Mouse (Mus musculus) lung, postnatal 36 days (tissue): Measurements from ENCODE around the gene Rnf141.

ENCODE experiments used
- DNase-seq: peaks from one replicate; pipeline ENCODE4 v3.0.0; 2022; ENCODE audit warnings: mixed read lengths

The Rnf141 gene

GRCm38 (mm10) chr7:110753926-110754330, 90.3 kb downstream of the Rnf141 start:
- no peak for DNase-seq

DNA sequence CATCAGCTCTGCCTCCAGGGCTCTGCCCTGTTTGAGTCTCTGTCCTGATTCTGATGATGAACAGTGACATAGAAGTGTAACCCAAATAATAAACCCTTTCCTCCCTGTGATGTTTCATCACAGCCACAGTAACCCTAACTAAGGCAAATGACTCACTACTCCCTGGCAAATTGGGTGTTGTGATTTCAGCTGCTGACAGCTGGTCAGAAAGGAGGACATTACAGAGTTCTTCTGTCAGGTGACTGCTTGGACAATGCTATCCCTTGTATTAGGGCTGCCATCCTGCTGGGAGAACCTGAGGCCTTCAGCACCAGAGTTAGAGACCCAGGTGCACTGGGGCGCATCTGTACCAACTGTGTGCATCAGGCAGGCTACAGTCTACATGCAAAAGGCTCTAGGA, 90.9 kb downstream of the Rnf141 start:
- no peak for DNase-seq

GRCm38 (mm10) chr7:110751634-110752033, 92.6 kb downstream of the Rnf141 start:
- DNase-seq: no peak

DNA sequence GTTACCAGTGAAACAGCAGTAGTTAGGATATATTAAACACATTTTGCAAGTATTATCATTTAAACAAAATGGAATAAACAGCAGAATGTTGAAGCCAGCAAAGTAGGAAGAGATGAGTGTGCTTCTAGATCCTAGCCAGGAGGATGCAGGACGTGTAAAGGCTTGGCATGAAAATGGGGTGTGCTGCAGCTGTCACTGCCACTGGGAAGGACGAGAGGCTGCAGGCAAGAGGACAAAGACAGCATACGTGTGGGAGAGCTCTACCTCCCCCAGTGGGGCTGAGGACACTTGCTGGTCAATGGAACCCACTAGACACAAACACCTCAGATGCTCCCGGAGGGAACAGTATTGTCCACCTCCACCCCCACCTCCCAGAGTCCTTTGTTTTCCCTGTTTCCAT, 93.4 kb downstream of the Rnf141 start:
- DNase-seq: no peak
